Mouse (Mus musculus) bone marrow macrophage, adult 2 months (primary cell): Measurements from ENCODE around the gene Rnf141.

ENCODE experiments used
- CTCF ChIP-seq: IDR thresholded peaks from 2 replicates; pipeline ENCODE4 v1.5.1; 2012; ENCODE audit warnings: low read depth, mild to moderate bottlenecking, low read length, moderate library complexity
- POLR2A ChIP-seq: IDR thresholded peaks from 2 replicates; pipeline ENCODE4 v1.6.1; 2012; ENCODE audit warnings: mild to moderate bottlenecking, low read depth, low read length, borderline replicate concordance

- no peak for TF ChIP-seq CTCF
- TF ChIP-seq POLR2A: no peak
These were observed 18.6 kb upstream of the Rnf141 start, which contains the start of gene Lyve1 for GRCm38 (mm10) chr7:110862751-110863289.
